In the genomic region with DNA sequence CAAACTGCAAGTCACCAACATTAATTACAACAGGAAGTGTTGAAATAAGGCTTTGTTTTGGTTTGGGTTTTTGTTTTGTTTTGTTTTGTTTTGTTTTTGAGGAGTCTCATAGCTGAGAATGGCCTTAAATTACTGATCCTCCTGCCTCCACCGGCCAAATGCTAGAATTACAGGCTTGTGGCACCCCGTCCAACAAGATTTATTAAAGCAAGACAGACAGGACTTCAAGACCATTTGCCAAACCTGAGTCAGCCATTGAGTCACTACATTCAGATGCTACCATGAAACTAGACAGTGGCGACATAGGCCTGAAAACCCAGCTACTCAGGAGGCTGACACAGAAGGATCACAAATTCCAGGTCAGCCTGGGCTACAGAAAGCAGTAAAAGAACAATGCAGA, we compare ENCODE assay signal across 9 mouse cellular contexts. TPM values are rescaled to one million over a fixed set of nuclear protein-coding genes. Genes with fewer than 3 reads are reported as not detected.
A peak's percentile ranks its signal among the peaks of the same experiment; 100 is the strongest.
DNase-seq lines count a peak whose midpoint lies in the region; ATAC-seq and TF ChIP-seq lines count a peak whose summit lies in the region.
"Had no signal": no experiment of that assay in that cellular context is flagged by ENCODE, and none has a peak within 500 bp of the region (broad histone marks: within the 10 kb centered on the region; RNA-seq: fewer than 3 reads in every experiment).

No protein-coding gene starts in this region.

- H3K36me3 ChIP-seq in heart, adult 2 months (ENCODE audit: control insufficient read depth, insufficient read depth, low read length): peaks cover 5% of the 10 kb centered on the region; the same call in 1 of the 2 replicates
- no peaks in the 10 kb centered on the region for H3K36me3 ChIP-seq in heart, embryonic 11.5 days (ENCODE audit: control insufficient read depth, insufficient read depth, low read length)
- no peaks in the 10 kb centered on the region; the same call in 1 of the 2 replicates for H3K36me3 ChIP-seq in liver, embryonic 15.5 days (replicated peaks)

- intact Hi-C loops in heart, adult 2 months (cut with DNase I): loop anchor here (10.0 kb wide), 1 partner anchor 397 kb away; no protein-coding TSS in a partner anchor

- peaks cover 3% of the 10 kb centered on the region; the same call in 1 of the 2 replicates for H3K79me2 ChIP-seq in heart, adult 2 months (replicated peaks; ENCODE audit: control insufficient read depth, insufficient read depth, low read length)

- TF ChIP-seq CTCF in heart, adult 2 months (IDR thresholded peaks at IDR 0.05): peak; percentile 51

- no peak overlapping the region for H3K4me2 ChIP-seq in heart, embryonic 11.5 days
- H3K4me2 ChIP-seq in liver, embryonic 15.5 days: peak overlapping the region; percentile 88

- 57% methylated on average over 3 of the region's 3 CpGs for WGBS in heart, adult 2 months
- 66% methylated on average over 3 of the region's 3 CpGs for WGBS in heart, embryonic 11.5 days (ENCODE audit: insufficient replicate concordance)
- 49% methylated on average over 3 of the region's 3 CpGs for WGBS in liver, embryonic 15.5 days (ENCODE audit: insufficient replicate concordance)

- ATAC-seq in heart, embryonic 11.5 days (replicated peaks; ENCODE audit: insufficient number of reproducible peaks, low FRiP score, low TSS enrichment): no peak
- no peak for ATAC-seq in liver, embryonic 15.5 days (ENCODE audit: insufficient read depth)
- ATAC-seq: Patski had no signal

- no peak for TF ChIP-seq POLR2A in heart, adult 2 months (IDR thresholded peaks at IDR 0.05; ENCODE audit: insufficient read depth, low read depth, low read length)

- H3K9me3 ChIP-seq in heart, embryonic 11.5 days (replicated peaks; ENCODE audit: control insufficient read depth, low read length): no peaks in the 10 kb centered on the region
- no peaks in the 10 kb centered on the region for H3K9me3 ChIP-seq in liver, embryonic 15.5 days (replicated peaks)

- TF ChIP-seq EP300 in heart, adult 2 months (IDR thresholded peaks at IDR 0.05; ENCODE audit: insufficient read depth, low read depth, low read length): no peak

- no peak overlapping the region for H3K4me3 ChIP-seq in heart, adult 2 months
- H3K4me3 ChIP-seq in heart, embryonic 11.5 days (ENCODE audit: low read depth, low read length): no peak overlapping the region
- no peak overlapping the region for H3K4me3 ChIP-seq in liver, embryonic 15.5 days (replicated peaks)

- no peak overlapping the region for H3K9ac ChIP-seq in heart, adult 2 months (ENCODE audit: low read depth, low read length)
- no peak overlapping the region for H3K9ac ChIP-seq in heart, embryonic 11.5 days (ENCODE audit: low read depth, low read length)
- H3K9ac ChIP-seq in liver, embryonic 15.5 days: no peak overlapping the region

- no peak overlapping the region for H3K27ac ChIP-seq in heart, adult 2 months
- H3K27ac ChIP-seq in heart, embryonic 11.5 days (ENCODE audit: low read depth, low read length): no peak overlapping the region
- no peak overlapping the region; the same call in 1 of the 2 replicates for H3K27ac ChIP-seq in liver, embryonic 15.5 days (replicated peaks)

- H3K27me3 ChIP-seq in heart, adult 2 months (ENCODE audit: control insufficient read depth, insufficient read depth, low read length): no peaks in the 10 kb centered on the region
- H3K27me3 ChIP-seq in heart, embryonic 11.5 days (ENCODE audit: control insufficient read depth, insufficient read depth, low read length): no peaks in the 10 kb centered on the region
- H3K27me3 ChIP-seq in liver, embryonic 15.5 days: no peaks in the 10 kb centered on the region
- H3K27me3 ChIP-seq: Patski had no signal

- peaks cover 11% of the 10 kb centered on the region for H3K4me1 ChIP-seq in heart, adult 2 months (ENCODE audit: control insufficient read depth, insufficient read depth, low read length)
- H3K4me1 ChIP-seq in heart, embryonic 11.5 days (ENCODE audit: control insufficient read depth, insufficient read depth, low read length): peaks cover 18% of the 10 kb centered on the region
- H3K4me1 ChIP-seq in liver, embryonic 15.5 days (replicated peaks): peaks cover 42% of the 10 kb centered on the region

- DNase-seq in heart, adult 2 months: no peak
- DNase-seq in A20 (ENCODE audit: low read depth, low spot score): peak; percentile 47
- peak; percentile 45 for DNase-seq in adrenal gland, postnatal 10 days
- no peak for DNase-seq in frontal cortex, postnatal 36 days (ENCODE audit: low spot score in 2 of 2)
- DNase-seq in heart, adult 18-20 months: no peak
- no peak for DNase-seq in cerebellum, adult 11-12 months

RNA-seq across cellular contexts. Expression of gene Arhgap17, which starts 1.8 kb away (rescaled TPM):
- 10 to 100 TPM; 14.6 to 17.0 TPM for total RNA-seq in heart, adult 2 months (2021)
- 10.0 and 13.8 TPM in 2 replicates for polyA plus RNA-seq in heart, adult 2 months (2012; rRNA removed)
- 21.1 and 23.0 TPM in 2 replicates for polyA plus RNA-seq in heart, embryonic 11.5 days (2014; fragmentation: Nextera tagmentation; extraction: Ambion mirVana)
- total RNA-seq in adrenal gland, postnatal 10 days (2021): 10 to 100 TPM; 33.6 to 40.6 TPM
- polyA plus RNA-seq in liver, embryonic 15.5 days (2015; fragmentation: Nextera tagmentation; extraction: Ambion mirVana): 10.2 and 10.3 TPM in 2 replicates
- 10 to 100 TPM; 12.5 to 16.2 TPM for total RNA-seq in heart, adult 18-20 months (2021)

RNA-seq across cellular contexts. Expression of gene Lcmt1, which starts 1.9 kb away (rescaled TPM):
- 10 to 100 TPM; 21.7 to 22.0 TPM for total RNA-seq in heart, adult 2 months (2021)
- polyA plus RNA-seq in heart, adult 2 months (2012; rRNA removed): 18.5 and 22.2 TPM in 2 replicates
- 40.6 and 47.4 TPM in 2 replicates for polyA plus RNA-seq in heart, embryonic 11.5 days (2014; fragmentation: Nextera tagmentation; extraction: Ambion mirVana)
- total RNA-seq in adrenal gland, postnatal 10 days (2021): 10 to 100 TPM; 26.6 to 30.2 TPM
- polyA plus RNA-seq in liver, embryonic 15.5 days (2015; fragmentation: Nextera tagmentation; extraction: Ambion mirVana): 21.2 and 22.3 TPM in 2 replicates
- total RNA-seq in heart, adult 18-20 months (2021): 10 to 100 TPM; 21.8 to 22.1 TPM

Comparison
In these comparisons a context has a peak if more than half of its experiments do, and no peak if none do; other contexts are left out.
1. DNase-seq: peak in A20 (single experiment) and adrenal gland, postnatal 10 days (single experiment); none in heart, adult 2 months (0 of 2), frontal cortex, postnatal 36 days (0 of 2), heart, adult 18-20 months (0 of 2) and cerebellum, adult 11-12 months (single experiment).